Mouse (Mus musculus) hematopoietic stem cell, adult 5-6 weeks (primary cell): Measurements from ENCODE around the gene Vrk1. TPM values are rescaled to one million over a fixed set of nuclear protein-coding genes. Genes with fewer than 3 reads are reported as not detected.

ENCODE experiments used
- ATAC-seq, 2 experiments: fragments of 125-278 bp in 1 of 2; replicated peaks in 1 of 2; 2 replicates each; pipeline ENCODE4 v1.8.0; 2016 to 2017; ENCODE audit warnings: inconsistent platforms in 2 of 2, mild to moderate bottlenecking in 2 of 2, moderate number of reproducible peaks in 2 of 2, low read depth in 1 of 2, moderate TSS enrichment in 1 of 2; ENCODE audit not compliant: low FRiP score in 2 of 2, poor library complexity in 2 of 2, severe bottlenecking in 2 of 2, insufficient read depth in 1 of 2, low TSS enrichment in 1 of 2
- total RNA-seq: library from RNA; stranded (forward); fragments of 172-1452, 232-1000 nt; gene quantifications from 2 replicates; pipeline ENCODE4 v1.2.3, GENCODE M21; 2017

Gene Vrk1
- total RNA-seq, 1 experiment from 2014 or later: 151 TPM

DNA sequence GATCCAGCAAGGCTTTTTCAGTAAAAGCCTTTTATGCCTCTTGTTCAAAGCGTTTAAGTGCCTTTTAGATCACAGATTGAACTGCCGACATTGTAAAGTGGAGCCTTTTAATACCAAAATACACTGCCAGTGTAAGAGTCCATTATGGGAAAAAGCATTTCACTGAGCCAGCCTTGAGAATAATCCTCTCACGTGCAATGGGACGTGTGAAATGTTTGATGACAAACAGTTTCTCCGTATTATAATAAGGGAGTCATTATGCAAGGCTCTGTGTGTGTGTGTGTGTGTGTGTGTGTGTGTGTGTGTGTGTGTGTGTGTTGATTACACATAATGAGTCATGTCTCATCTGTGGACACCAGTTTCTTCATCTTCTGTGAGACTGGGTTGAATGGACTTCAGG is 17.3 kb upstream of the Vrk1 start:
- no peak for ATAC-seq

DNA sequence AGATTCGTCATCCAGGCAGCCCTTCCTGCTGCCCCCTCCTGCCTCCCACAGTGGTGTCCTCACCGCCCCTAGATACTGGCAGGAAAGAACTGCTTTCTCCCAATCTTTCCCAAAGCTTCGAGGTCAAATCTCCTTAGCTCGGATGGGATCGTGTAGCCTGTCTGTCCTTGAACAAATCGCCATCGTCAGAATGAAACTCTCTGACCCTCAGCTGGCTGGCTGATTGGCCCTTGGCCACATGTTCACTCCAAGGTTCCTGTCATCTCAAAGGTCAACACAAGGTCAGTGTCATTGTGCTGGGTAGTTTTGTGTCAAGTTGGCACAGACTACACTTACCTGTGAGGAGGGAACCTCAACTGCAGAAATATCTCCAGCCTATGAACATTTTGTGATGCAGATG is 16.7 kb upstream of the Vrk1 start:
- ATAC-seq: no peak

GRCm38 (mm10) chr12:105995940-105996339 is 14.1 kb upstream of the Vrk1 start:
- no peak for ATAC-seq

GRCm38 (mm10) chr12:105997028-105997786 is 12.8 kb upstream of the Vrk1 start:
- no peak for ATAC-seq

DNA sequence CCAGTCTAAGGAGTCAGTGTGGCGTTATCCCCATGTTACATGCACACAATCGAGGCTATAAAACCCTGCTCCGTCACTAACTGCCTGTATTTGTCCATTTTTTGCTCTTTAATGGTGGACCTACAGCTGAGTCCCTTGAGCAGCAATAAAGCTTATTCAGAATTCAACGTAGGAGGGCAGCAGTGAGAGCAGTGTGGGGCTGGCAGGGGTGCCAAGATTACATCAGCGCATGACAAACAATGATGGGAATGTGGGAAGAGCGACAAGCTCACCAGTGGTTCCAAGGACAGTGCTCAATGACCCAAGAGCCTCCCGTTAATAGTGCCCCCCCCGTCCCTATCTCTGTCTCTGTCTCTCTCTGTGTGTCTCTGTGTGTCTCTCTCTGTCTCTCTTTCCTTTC is 8.3 kb upstream of the Vrk1 start:
- ATAC-seq: no peak

- ATAC-seq: peak; percentile 53 to 78; a peak in 3 of 4 replicates
These were observed 5.3 kb upstream of the Vrk1 start for GRCm38 (mm10) chr12:106004719-106005118.

DNA sequence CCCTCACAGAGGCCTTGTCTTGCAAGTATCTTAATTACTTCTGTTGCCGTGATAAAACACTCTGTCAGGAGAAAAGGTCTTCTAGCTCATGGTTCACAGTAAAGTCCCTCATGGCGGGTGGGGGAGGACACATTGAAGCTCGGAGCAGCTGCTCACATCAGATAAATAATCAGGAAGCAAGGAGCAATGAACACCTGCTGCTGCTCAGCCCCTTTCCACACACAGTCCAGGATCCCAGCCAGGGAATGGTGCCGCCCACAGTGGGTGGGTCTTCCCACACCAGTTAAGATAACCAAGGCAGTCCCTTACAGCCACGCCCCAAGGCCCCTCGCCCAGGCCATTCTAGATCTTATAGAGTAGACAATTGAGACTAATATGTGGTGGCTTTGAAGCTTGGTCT is 3.8 kb upstream of the Vrk1 start:
- ATAC-seq: no peak

DNA sequence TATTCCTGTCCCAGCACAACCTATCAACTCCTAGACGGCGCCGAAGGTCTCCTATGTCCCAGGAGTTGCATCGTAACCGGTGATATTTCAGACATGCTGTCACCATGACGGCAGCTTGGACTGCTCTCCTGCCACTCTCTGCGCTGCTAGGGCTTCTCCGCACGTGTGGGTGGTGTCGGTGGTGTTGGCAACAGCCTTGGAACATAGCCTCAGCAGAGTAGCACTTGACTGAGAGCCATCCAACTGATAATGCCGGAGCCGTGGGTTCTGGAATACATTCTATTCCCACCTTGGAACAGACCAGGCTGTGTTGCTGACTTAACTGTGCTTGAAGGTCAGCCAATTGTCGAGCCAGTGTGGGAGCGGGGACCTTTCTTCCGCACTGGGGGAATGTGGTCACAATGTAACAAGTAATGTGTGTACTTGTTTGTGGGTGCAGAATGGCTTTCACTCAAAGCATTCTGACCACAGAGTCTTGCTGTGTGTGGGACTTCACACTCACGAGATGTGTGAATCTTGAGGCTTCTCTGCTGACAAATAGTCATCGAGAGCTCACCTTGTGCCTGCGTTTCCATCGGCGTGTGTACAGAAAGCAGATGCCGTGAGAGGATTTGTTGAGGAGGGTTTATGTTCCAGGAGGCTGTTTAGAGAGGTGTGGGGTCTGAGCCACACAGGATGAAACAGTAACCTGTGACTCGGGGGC is 1.5 kb upstream of the Vrk1 start:
- no peak for ATAC-seq

GRCm38 (mm10) chr12:106009122-106009870 is 732 bp upstream of the Vrk1 start:
- ATAC-seq: peak in 1 of 2 experiments; percentile 1; a peak in 1 of 4 replicates

- no peak for ATAC-seq
These were observed 2.1 kb downstream of the Vrk1 start for GRCm38 (mm10) chr12:106012161-106012560.

DNA sequence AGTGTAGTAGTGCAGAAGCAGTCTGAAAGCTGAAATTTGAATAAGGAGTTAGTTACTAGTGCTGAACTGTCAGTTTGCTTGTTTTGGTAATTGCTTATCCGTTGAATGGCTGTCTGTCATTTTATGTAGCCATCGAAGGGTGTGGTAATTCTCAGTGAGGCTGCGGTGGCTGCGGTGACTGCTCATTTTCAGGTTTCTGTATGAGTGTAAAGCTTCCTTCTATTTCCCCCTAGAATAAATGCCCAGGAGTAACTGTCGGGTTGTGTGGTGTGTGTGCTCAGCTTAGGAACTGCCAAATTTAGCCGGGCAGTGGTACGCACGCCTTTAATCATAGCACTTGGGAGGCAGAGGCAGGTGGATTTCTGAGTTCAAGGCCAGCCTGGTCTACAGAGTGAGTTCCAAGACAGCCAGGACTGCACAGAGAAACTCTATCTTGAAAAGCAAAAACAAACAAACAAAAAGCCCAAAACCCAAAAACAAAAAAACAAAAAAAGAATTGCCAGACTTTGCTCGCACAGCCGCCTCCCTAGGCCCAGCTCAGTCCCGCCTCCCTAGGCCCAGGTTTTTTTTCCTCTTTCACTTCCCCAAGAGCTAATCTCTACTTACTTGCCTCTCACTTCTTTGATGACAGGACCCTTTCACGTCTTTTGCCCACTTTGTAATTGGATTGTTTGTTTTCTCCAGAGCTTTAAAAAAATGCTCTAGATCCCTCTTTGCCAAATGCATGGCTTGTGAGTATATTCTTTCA is 6.4 kb downstream of the Vrk1 start:
- ATAC-seq: peak in 1 of 2 experiments; percentile 48; a peak in 1 of 4 replicates

- ATAC-seq: no peak
These were observed 10.0 kb downstream of the Vrk1 start for GRCm38 (mm10) chr12:106020063-106020462.

DNA sequence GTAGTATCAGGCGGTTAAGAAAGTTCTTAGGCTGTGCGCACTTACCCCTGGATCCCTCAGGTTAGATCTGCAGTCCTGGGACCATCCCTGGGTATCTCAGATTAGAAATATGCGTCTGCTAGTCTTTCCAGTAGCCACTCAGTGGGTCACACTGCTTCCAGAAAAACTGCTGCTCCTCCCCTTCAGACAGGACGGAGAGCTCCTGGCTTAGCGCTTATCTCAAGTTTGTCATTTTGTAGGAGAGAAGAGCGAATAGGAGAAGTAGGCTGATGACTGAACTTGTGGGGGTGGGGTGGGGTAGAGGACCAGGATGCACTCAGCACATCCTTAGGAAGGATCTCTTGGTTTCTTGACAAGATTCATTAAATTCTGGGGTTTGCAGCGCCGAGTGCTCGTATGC is 13.6 kb downstream of the Vrk1 start:
- no peak for ATAC-seq

DNA sequence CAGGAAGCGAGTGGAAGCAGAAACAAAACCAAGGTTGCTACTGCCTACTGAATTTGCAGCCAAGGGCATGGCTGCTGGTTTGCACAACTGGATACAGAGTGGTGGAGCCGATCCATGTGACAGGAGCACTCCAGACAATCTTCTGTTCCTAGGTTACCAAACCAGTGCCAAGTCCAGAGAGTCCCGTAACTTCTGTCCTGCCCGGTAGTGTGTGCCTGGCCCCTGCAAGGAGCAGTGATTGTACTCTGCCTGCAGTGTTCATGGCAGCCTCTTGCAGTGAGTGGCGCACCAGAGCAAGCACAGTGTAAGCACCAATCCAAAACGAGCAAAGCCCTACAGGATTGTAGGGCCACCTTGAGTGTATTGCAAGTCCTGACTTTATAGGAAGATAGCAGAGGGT is 15.4 kb downstream of the Vrk1 start:
- ATAC-seq: 0 out of 4 replicates have a peak, but pooled peaks of 1 of the 2 experiments have one; percentile 16

DNA sequence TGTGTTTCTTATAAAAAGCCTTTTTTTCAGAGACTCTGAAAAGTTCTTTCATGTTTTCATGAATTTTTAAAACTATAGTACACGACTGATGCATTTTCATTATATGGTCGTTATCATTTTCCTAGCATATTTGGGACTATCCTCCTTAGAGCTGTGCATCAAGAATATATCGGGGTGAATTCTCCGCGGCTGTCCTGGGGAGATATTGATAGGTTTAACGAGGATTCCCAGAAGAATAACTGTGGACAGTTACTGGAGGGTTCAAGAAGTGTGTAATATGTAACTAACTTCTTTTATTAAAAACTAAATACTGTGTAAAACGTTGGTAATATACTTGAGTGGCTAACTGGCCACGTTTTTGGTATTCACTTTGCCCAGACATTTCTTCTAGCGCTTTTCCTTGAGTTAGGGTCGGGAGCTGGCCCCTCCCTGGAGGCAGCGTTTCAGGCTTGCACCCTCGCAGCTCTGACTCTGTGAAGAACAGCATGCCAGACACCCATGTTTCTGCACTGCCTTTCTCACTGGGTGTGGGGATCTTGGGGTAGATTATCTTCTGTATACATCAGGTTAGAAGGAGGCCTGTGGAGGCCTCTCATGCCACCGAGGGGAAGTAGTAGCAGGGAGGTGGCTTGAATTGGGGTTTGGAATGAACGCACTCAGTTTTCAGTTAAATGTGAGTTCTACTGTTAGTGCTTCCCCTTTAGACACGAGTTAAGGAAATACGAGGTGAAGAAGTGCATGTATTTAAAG is 16.5 kb downstream of the Vrk1 start:
- ATAC-seq: peak; percentile 68 to 78

GRCm38 (mm10) chr12:106027372-106027771 is 17.3 kb downstream of the Vrk1 start:
- ATAC-seq: no peak

- ATAC-seq: no peak
These were observed 19.6 kb downstream of the Vrk1 start for GRCm38 (mm10) chr12:106029582-106029981.
